In genomic region chr7:136406258-136407100, GRCm38 (mm10) we compare ENCODE assay signal across 8 mouse cellular contexts.
A peak's percentile ranks its signal among the peaks of the same experiment; 100 is the strongest.
DNase-seq lines count a peak whose midpoint lies in the region; ATAC-seq lines count a peak whose summit lies in the region.

No protein-coding gene starts in this region.

- no peak overlapping the region for H3K4me2 ChIP-seq in neural tube, embryonic 15.5 days
- peak overlapping the region; percentile 49 for H3K4me2 ChIP-seq in kidney, embryonic 15.5 days
- H3K4me2 ChIP-seq in forebrain, embryonic 16.5 days (ENCODE audit: low read length), result no peak overlapping the region

- no peak overlapping the region for H3K9ac ChIP-seq in neural tube, embryonic 15.5 days (replicated peaks)
- H3K9ac ChIP-seq in kidney, embryonic 15.5 days, result no peak overlapping the region
- H3K9ac ChIP-seq in forebrain, embryonic 16.5 days (replicated peaks; ENCODE audit: low read depth, low read length), result no peak overlapping the region

- no peaks in the 10 kb centered on the region for H3K9me3 ChIP-seq in neural tube, embryonic 15.5 days (replicated peaks)
- H3K9me3 ChIP-seq in kidney, embryonic 15.5 days (replicated peaks), result no peaks in the 10 kb centered on the region
- H3K9me3 ChIP-seq in forebrain, embryonic 16.5 days (ENCODE audit: control insufficient read depth, low read length), result no peaks in the 10 kb centered on the region

- no peak overlapping the region for H3K27ac ChIP-seq in neural tube, embryonic 15.5 days (replicated peaks)
- H3K27ac ChIP-seq in kidney, embryonic 15.5 days, result no peak overlapping the region
- H3K27ac ChIP-seq in forebrain, embryonic 16.5 days (ENCODE audit: low read length), result no peak overlapping the region

- no peaks in the 10 kb centered on the region for H3K36me3 ChIP-seq in neural tube, embryonic 15.5 days
- H3K36me3 ChIP-seq in kidney, embryonic 15.5 days, result no peaks in the 10 kb centered on the region
- H3K36me3 ChIP-seq in forebrain, embryonic 16.5 days (ENCODE audit: control insufficient read depth, insufficient read depth), result no peaks in the 10 kb centered on the region

- no peak for ATAC-seq in neural tube, embryonic 15.5 days (ENCODE audit: low FRiP score)
- ATAC-seq in kidney, embryonic 15.5 days (replicated peaks; ENCODE audit: low FRiP score), result peak; percentile 56
- ATAC-seq in forebrain, embryonic 16.5 days, result no peak

- DNase-seq in neural tube, embryonic 10.5 days (ENCODE audit: extremely low spot score, low spot score), result peak; percentile 51
- DNase-seq in heart, adult 18-20 months, result peak; percentile 61 to 69
- DNase-seq in skeletal muscle tissue, adult 2 months (ENCODE audit: low read depth, low spot score), result peak; percentile 58
- no peak for DNase-seq in spleen, postnatal 14 days (ENCODE audit: low spot score in 2 of 2)
- DNase-seq in cerebellum, adult 8-10 months, result no peak

- H3K4me1 ChIP-seq in neural tube, embryonic 15.5 days, result peaks cover 13% of the 10 kb centered on the region; the same call in 1 of the 2 replicates
- peaks cover 20% of the 10 kb centered on the region for H3K4me1 ChIP-seq in kidney, embryonic 15.5 days
- peaks cover 5% of the 10 kb centered on the region; the same call in 1 of the 2 replicates for H3K4me1 ChIP-seq in forebrain, embryonic 16.5 days (replicated peaks; ENCODE audit: control insufficient read depth, insufficient read depth, low read length)

- H3K27me3 ChIP-seq in neural tube, embryonic 15.5 days (replicated peaks), result no peaks in the 10 kb centered on the region
- H3K27me3 ChIP-seq in kidney, embryonic 15.5 days, result 0 out of 2 replicates have a peak, but pooled peaks cover 8% of the 10 kb centered on the region
- H3K27me3 ChIP-seq in forebrain, embryonic 16.5 days (replicated peaks; ENCODE audit: control insufficient read depth, insufficient read depth, low read length), result no peaks in the 10 kb centered on the region

- 70% methylated on average over 20 of the region's 20 CpGs for WGBS in neural tube, embryonic 15.5 days
- 28% methylated on average over 20 of the region's 20 CpGs for WGBS in kidney, embryonic 15.5 days
- WGBS in forebrain, embryonic 16.5 days, result 78% methylated on average over 20 of the region's 20 CpGs

- H3K4me3 ChIP-seq in neural tube, embryonic 15.5 days (replicated peaks), result no peak overlapping the region
- H3K4me3 ChIP-seq in kidney, embryonic 15.5 days (replicated peaks), result peak overlapping the region; percentile 20
- H3K4me3 ChIP-seq in forebrain, embryonic 16.5 days (replicated peaks; ENCODE audit: low read length), result no peak overlapping the region

Comparison
In these comparisons a context has a peak if more than half of its experiments do, and no peak if none do; other contexts are left out.
1. DNase-seq: peak in neural tube, embryonic 10.5 days (single experiment), heart, adult 18-20 months (2 of 2) and skeletal muscle tissue, adult 2 months (single experiment); none in spleen, postnatal 14 days (0 of 2) and cerebellum, adult 8-10 months (single experiment).